Mouse (Mus musculus) intestine, embryonic 16.5 days (tissue): ENCODE data around the gene Npnt. TPM values are rescaled to one million over a fixed set of nuclear protein-coding genes. Genes with fewer than 3 reads are reported as not detected.

Source experiments
- ATAC-seq: fragments of 200-750 bp; cut with Nextera tagmentation; 2 replicates; pipeline ENCODE4 v1.8.0; 2017; ENCODE audit warnings: moderate TSS enrichment, moderate library complexity
- H3K27ac ChIP-seq: fragments of 300-500 bp; sonication (generic); 2 replicates; pipeline ENCODE4 v1.5.1; 2014; ENCODE audit warnings: mild to moderate bottlenecking, low read length
- H3K27me3 ChIP-seq: fragments of 300-500 bp; sonication (generic); replicated peaks from 2 replicates; pipeline ENCODE4 v1.6.1; 2014; ENCODE audit warnings: low read length, control low read depth, mixed read lengths; ENCODE audit not compliant: control insufficient read depth, insufficient read depth
- H3K36me3 ChIP-seq: fragments of 300-500 bp; sonication (generic); 2 replicates; pipeline ENCODE4 v1.6.1; 2014; ENCODE audit warnings: low read length, control low read depth; ENCODE audit not compliant: control insufficient read depth, insufficient read depth
- H3K4me1 ChIP-seq: fragments of 300-500 bp; sonication (generic); 2 replicates; pipeline ENCODE4 v1.6.1; 2014; ENCODE audit warnings: low read length, control low read depth, mixed read lengths; ENCODE audit not compliant: control insufficient read depth, insufficient read depth
- H3K4me2 ChIP-seq: fragments of 300-500 bp; sonication (generic); 2 replicates; pipeline ENCODE4 v1.6.1; 2014; ENCODE audit warnings: low read depth, low read length, control low read depth
- H3K4me3 ChIP-seq: fragments of 300-500 bp; sonication (generic); 2 replicates; pipeline ENCODE4 v1.5.1; 2014; ENCODE audit warnings: mild to moderate bottlenecking, low read length
- H3K9ac ChIP-seq: fragments of 300-500 bp; sonication (generic); 2 replicates; pipeline ENCODE4 v1.6.1; 2014; ENCODE audit warnings: low read depth, low read length
- H3K9me3 ChIP-seq: fragments of 300-500 bp; sonication (generic); 2 replicates; pipeline ENCODE4 v1.6.1; 2016; ENCODE audit warnings: low read length, control low read depth; ENCODE audit not compliant: control insufficient read depth
- WGBS: fragments of 180-500 bp; shearing (Covaris S2); extraction: QIAGEN DNeasy Blood & Tissue Kit; methylation state at CpG from one replicate; pipeline ENCODE4 v1.1.7; 2014; 5-methylcytosine and 5-hydroxymethylcytosine counted together
- polyA plus RNA-seq: library from polyadenylated mRNA; unstranded; fragments of >200 nt; fragmentation: Nextera tagmentation; extraction: Ambion mirVana; gene quantifications from 2 replicates; pipeline ENCODE4 v1.2.1, GENCODE M21; 2015

The Npnt gene
- polyA plus RNA-seq, 1 experiment from 2014 or later = 28.7 TPM

DNA sequence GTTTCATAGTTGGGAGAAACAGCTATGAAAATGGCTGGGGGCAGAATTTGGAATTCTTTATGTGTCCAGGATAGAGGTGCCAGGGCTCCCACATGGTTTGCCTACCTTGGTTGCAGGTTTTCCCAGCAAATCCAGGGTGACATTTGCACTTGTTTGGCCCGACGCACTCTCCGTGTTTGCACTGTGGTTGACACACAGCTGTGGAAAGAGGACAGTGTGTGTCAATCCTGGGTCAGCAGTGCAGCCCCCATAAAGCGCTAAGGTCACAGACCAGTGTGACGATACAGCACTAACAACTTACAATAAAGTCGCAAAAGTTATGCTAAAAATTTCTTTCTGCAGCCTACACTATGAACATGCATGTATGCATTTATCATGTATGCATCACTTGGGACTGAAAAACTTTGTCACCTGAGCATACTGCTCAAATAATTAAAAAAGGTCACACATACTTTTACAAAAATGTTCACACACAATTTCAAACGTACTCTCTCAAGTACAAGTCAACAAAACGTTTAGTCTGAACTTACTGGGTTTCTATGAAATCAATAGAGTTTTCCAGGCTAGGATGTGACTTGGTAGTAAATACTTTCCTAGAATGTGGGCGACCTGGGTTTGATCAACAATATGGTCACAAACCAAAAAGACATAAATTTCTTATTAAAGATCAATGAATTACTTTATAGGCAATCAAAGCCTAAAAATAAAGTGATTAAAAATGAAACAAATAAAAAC is 32.6 kb downstream of the Npnt start:
- WGBS = 78% methylated on average over 9 of the region's 9 CpGs
- H3K9ac ChIP-seq = no peak overlapping the region
- H3K4me1 ChIP-seq = no peaks in the 10 kb centered on the region
- no peak for ATAC-seq
- no peak overlapping the region for H3K4me3 ChIP-seq
- no peaks in the 10 kb centered on the region for H3K9me3 ChIP-seq
- no peak overlapping the region for H3K4me2 ChIP-seq
- H3K27ac ChIP-seq = no peak overlapping the region
- no peaks in the 10 kb centered on the region for H3K36me3 ChIP-seq
- H3K27me3 ChIP-seq = no peaks in the 10 kb centered on the region

DNA sequence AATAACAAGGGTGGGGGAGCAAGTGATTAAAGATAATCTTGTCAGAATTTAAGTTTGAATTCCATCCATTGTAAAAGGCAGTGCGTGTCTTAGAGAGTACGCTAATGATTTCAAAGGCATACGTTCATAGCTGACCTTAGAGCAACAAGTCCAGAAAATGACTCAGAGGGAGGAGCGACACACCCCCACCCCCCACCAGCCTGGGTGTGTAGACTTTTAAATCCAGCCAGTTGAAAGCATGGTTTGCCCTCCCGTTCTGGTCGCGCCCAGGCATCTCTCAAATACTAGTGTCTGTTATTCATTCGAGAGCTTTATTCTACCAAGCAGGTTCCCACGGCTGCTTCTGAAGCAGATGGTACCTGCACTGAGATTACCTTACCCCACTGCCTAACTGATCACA is 34.4 kb downstream of the Npnt start:
- no peaks in the 10 kb centered on the region for H3K36me3 ChIP-seq
- ATAC-seq = no peak
- H3K27me3 ChIP-seq = no peaks in the 10 kb centered on the region
- no peaks in the 10 kb centered on the region for H3K9me3 ChIP-seq
- 79% methylated on average over 9 of the region's 9 CpGs for WGBS
- H3K4me2 ChIP-seq = no peak overlapping the region
- H3K27ac ChIP-seq = no peak overlapping the region
- no peak overlapping the region for H3K9ac ChIP-seq
- H3K4me1 ChIP-seq = no peaks in the 10 kb centered on the region
- no peak overlapping the region for H3K4me3 ChIP-seq

DNA sequence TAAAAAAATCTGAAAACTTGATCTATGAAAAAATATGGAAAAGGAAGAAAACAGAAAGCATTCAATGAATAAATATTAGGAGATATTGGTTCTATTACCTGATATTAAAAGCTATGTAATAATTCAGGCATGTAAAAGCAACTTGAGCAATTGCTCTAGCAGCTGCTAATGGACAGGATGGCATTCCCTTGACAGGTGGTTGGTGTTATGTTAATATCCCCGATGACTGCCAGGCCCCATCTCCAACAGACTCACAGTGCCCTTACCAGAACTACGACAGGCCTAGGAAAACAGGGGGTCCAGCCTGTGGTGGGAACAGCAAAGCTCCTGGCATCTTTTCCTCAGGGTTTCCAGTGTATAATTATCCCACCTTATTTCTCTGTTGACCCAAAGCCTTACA is 37.7 kb downstream of the Npnt start:
- WGBS = 70% methylated on average over 2 of the region's 2 CpGs

DNA sequence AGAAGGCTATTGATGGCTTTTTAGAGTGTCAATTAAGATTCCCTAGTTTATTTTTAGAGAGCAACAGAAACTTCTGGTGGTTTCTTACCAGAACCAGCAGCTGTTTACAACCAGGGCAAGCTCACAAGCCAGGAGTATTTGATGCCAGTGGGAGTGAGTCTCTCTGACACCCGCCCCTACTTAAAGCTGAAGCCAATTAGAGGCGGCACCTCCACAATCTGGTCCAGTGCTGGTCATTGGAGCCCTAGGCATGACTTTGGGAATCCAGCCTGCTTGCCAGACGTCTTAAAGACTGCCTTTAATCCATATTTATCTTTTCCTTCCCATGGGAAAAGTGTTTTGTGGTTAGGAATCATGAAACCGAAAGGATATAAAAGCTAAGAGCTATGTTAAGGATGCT is 38.4 kb downstream of the Npnt start:
- no peak for ATAC-seq
- no peaks in the 10 kb centered on the region for H3K4me1 ChIP-seq
- WGBS = 62% methylated on average over 4 of the region's 4 CpGs
- no peak overlapping the region for H3K4me2 ChIP-seq
- no peak overlapping the region for H3K4me3 ChIP-seq
- no peaks in the 10 kb centered on the region for H3K36me3 ChIP-seq
- no peaks in the 10 kb centered on the region for H3K27me3 ChIP-seq
- no peaks in the 10 kb centered on the region for H3K9me3 ChIP-seq
- no peak overlapping the region for H3K9ac ChIP-seq
- no peak overlapping the region for H3K27ac ChIP-seq

More for the DNA sequence above, 37.7 kb downstream of the Npnt start:
- no peaks in the 10 kb centered on the region for H3K36me3 ChIP-seq
- no peak overlapping the region for H3K4me3 ChIP-seq
- H3K4me1 ChIP-seq = no peaks in the 10 kb centered on the region
- H3K9me3 ChIP-seq = no peaks in the 10 kb centered on the region
- H3K27me3 ChIP-seq = no peaks in the 10 kb centered on the region
- no peak overlapping the region for H3K27ac ChIP-seq
- no peak overlapping the region for H3K4me2 ChIP-seq
- ATAC-seq = no peak
- no peak overlapping the region for H3K9ac ChIP-seq

DNA sequence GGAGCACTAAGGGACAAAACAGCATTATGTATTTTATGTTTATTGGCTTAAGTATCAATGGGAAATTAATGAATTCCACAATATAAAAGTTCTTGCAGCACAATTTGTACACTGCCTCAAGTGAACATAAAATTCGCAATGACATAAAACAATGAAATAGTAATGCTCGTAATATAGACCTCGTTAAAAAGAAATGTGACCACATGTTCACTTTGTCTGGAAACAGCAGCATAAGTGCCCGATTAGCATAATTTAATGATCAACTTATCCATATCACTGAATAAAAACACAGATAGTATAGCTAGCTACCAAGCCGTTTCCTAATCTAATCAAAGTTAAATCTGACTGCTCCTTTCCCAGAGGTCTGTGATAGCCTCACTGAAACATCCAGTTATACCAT is 39.4 kb downstream of the Npnt start:
- H3K27ac ChIP-seq = no peak overlapping the region

DNA sequence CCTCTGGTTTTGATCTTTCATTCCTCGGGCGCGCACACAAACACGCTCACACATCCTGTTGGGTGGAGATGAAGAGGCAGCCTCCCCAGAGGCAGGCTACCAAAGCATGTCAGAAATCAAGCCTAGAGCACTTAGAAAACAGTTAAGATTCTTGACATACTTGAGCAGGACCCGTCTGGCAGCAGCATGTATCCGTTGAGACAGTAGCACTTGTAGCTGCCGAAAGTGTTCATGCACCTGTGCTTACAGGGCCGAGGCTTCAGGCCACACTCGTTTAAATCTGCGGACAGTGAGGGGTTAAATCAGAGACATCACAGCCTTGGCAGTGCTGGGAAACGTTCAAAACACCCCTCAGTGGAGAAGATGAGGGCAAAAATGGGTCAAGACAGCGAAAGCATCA is 40.4 kb downstream of the Npnt start:
- Histone ChIP-seq H3K4me2 (no peak overlapping the region), H3K9ac (no peak overlapping the region), H3K4me1 (no peaks in the 10 kb centered on the region), H3K27ac (no peak overlapping the region), H3K27me3 (no peaks in the 10 kb centered on the region), H3K9me3 (no peaks in the 10 kb centered on the region), H3K4me3 (no peak overlapping the region), H3K36me3 (no peaks in the 10 kb centered on the region)
- 47% methylated on average over 12 of the region's 12 CpGs for WGBS
- ATAC-seq = no peak

More for the DNA sequence above, 39.4 kb downstream of the Npnt start:
- Histone ChIP-seq H3K4me2 (no peak overlapping the region), H3K9ac (no peak overlapping the region), H3K27me3 (no peaks in the 10 kb centered on the region), H3K4me1 (no peaks in the 10 kb centered on the region), H3K36me3 (no peaks in the 10 kb centered on the region), H3K9me3 (no peaks in the 10 kb centered on the region), H3K4me3 (no peak overlapping the region)
- ATAC-seq = no peak
- 84% methylated on average over 5 of the region's 5 CpGs for WGBS

DNA sequence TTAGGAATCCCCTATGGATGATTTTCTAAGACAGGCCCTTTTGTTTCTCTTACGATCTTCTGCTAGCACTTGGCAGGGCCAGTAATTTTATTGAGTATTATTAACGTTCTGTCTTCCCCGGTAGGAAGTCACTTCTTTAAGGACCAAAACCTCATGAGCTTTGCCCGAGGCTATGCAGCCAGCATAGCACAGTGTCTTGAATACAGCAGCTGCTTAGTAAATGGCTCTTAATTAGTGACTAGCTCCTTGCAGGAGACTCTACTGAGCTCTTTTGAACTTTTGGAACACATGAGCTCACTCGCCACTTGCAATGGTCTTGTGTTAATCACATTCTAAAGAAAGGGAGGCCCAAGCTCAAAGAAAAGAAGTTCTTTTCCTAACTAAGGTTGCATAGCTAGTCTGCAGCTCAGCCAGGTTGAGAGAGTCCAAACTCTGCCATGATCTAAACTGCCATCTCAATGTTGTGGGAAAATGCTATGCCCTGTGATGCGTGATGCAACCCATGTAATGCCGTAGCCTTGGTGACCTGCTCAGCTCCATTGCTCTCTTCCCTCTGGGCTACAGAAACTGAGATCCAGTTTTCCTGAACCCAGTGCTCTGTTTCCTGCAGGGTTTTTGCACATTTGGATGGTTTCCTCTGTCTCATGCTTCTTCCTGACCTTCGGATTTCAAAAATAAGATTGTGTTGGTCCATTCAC is 42.4 kb downstream of the Npnt start:
- no peaks in the 10 kb centered on the region for H3K27me3 ChIP-seq
- no peaks in the 10 kb centered on the region for H3K36me3 ChIP-seq
- H3K4me1 ChIP-seq = no peaks in the 10 kb centered on the region
- H3K9me3 ChIP-seq = no peaks in the 10 kb centered on the region
- H3K27ac ChIP-seq = no peak overlapping the region
- no peak for ATAC-seq
- WGBS = 83% methylated on average over 8 of the region's 8 CpGs
- no peak overlapping the region for H3K9ac ChIP-seq
- H3K4me3 ChIP-seq = no peak overlapping the region
- no peak overlapping the region for H3K4me2 ChIP-seq

DNA sequence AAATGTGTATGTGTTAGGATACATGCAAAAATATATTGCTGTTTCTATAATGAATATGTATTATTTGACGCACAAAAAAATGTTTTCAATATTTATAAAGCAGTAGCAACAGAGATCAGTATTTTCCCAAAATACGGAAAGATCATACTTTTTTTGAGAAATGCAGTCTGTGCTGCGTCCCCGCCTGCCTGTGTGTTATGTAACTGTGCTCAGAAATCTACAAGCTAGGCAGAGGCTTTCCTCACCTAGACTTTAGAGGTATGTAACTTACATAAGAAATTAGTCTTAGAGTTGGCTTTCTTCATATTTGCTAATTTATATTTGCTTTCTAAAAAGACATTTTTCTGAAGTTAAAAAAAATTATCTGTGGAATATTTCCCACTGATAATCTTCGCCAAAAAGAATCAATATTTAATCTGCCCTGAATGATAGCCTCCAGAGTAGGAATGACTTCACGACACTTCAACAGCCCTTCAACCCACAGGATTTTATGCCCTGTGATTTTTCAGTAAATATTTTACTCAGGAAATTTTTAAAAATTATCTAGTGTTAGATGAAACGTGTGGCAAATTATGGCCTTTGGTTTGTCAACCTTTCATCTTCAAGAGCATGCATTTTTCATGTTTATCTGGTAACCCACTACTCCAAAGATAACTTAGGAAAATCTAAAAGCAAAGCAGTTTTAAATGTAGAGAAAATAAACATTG is 44.7 kb downstream of the Npnt start:
- Histone ChIP-seq H3K4me1 (no peaks in the 10 kb centered on the region), H3K27me3 (no peaks in the 10 kb centered on the region), H3K9ac (no peak overlapping the region), H3K4me3 (no peak overlapping the region), H3K36me3 (no peaks in the 10 kb centered on the region), H3K27ac (no peak overlapping the region), H3K9me3 (no peaks in the 10 kb centered on the region), H3K4me2 (no peak overlapping the region)
- WGBS = 82% methylated on average over 7 of the region's 7 CpGs
- no peak for ATAC-seq

DNA sequence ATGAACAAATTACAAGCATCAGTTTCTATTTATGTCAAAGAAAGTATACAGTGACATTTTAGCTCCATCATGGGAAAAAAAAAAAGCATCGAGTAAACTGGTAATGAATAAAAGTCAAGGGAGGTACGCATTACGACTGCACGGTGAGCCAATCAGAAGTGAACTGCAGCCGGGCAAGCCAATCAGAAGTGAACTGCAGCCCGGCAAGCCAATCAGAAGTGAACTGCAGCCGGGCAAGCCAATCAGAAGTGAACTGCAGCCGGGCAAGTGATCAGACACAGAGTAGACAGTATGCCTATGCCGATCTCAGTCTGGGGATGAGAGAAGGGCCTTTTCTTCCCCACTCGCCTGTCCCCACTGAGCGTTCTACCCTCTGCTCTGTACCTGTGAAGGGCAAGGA is 46.7 kb downstream of the Npnt start:
- no peaks in the 10 kb centered on the region for H3K4me1 ChIP-seq
- no peak for ATAC-seq
- H3K27me3 ChIP-seq = no peaks in the 10 kb centered on the region
- H3K4me3 ChIP-seq = no peak overlapping the region
- no peak overlapping the region for H3K4me2 ChIP-seq
- no peaks in the 10 kb centered on the region for H3K36me3 ChIP-seq
- H3K9me3 ChIP-seq = no peaks in the 10 kb centered on the region
- no peak overlapping the region for H3K9ac ChIP-seq
- 92% methylated on average over 11 of the region's 11 CpGs for WGBS
- no peak overlapping the region for H3K27ac ChIP-seq
